Mouse (Mus musculus): ENCODE measurements around the gene Tpm4. TPM values are rescaled to one million over a fixed set of nuclear protein-coding genes. Genes with fewer than 3 reads are reported as not detected.

The Tpm4 gene
- polyA plus RNA-seq, 1 experiment from 2014 or later: 177 TPM

DNA sequence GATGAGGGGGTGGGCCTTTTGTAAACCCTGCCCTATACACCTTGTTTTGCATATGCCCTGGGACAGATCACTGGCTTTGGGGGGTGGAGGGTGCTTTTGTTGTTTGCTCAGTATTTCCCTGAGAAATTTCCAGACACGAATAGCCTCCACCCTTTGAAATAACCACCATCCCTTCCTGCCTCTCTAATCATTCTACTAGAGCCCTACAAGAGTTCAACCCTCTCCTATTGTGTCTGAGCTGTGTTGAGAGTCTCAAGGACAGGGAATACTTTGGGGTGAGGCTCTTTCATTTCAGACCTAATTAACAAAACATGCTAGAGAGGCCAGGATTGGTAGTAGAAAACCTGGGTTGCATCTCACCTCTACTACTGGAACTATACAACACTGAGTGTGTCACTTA is 14.3 kb downstream of the Tpm4 start:
- DNase-seq (ENCODE audit: low spot score): no peak
- Histone ChIP-seq H3K4me2 (replicated peaks) (no peak overlapping the region), H3K9me3 (ENCODE audit: control insufficient read depth, low read length) (no peaks in the 10 kb centered on the region), H3K27me3 (ENCODE audit: control insufficient read depth, insufficient read depth, low read length) (no peaks in the 10 kb centered on the region), H3K36me3 (replicated peaks; ENCODE audit: control insufficient read depth, insufficient read depth) (peaks cover 90% of the 10 kb centered on the region), H3K27ac (no peak overlapping the region), H3K4me3 (replicated peaks; ENCODE audit: low read length) (no peak overlapping the region), H3K4me1 (replicated peaks; ENCODE audit: control insufficient read depth, insufficient read depth, low read length) (no peaks in the 10 kb centered on the region), H3K9ac (no peak overlapping the region)
- ATAC-seq (ENCODE audit: low FRiP score): no peak
- WGBS: 92% methylated on average over 1 of the region's 1 CpGs

DNA sequence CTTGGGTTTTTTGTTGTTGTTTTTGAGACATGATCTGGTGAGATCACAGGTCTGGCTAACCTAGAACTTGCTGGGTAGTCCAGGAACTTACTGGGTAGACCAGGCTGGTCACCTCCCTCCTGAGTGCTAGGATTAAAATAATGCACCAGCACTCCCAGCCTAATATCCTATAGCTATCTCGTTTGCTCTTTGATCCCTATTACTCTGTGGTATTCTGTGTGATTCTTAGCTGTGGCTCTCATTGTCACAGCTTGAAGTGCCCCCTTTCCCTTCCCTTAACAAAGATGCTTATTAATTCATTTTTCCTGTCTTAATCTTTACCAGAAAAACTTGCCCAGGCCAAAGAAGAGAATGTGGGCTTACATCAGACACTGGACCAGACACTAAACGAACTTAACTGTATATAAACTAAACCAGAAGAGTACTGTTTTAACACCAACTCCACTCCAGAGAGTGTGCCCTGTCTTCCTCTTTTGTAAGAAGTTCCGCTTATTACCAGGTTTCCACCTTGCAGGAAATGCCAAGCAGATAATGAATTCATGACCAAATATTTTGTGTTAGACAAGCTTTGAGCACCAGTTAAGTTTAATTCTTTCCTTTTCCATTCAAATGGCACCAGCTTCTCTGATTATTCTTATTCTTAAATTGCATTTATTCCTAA is 16.8 kb downstream of the Tpm4 start:
- ATAC-seq (ENCODE audit: low FRiP score) (no peak), DNase-seq (ENCODE audit: low spot score) (no peak)
- H3K27me3 ChIP-seq (ENCODE audit: control insufficient read depth, insufficient read depth, low read length): no peaks in the 10 kb centered on the region
- no peaks in the 10 kb centered on the region for H3K9me3 ChIP-seq (ENCODE audit: control insufficient read depth, low read length)
- no peak overlapping the region for H3K9ac ChIP-seq
- peaks cover 67% of the 10 kb centered on the region for H3K36me3 ChIP-seq (replicated peaks; ENCODE audit: control insufficient read depth, insufficient read depth)
- H3K4me2 ChIP-seq (replicated peaks): no peak overlapping the region
- no peak overlapping the region for H3K4me3 ChIP-seq (replicated peaks; ENCODE audit: low read length)
- H3K27ac ChIP-seq: no peak overlapping the region
- no peaks in the 10 kb centered on the region for H3K4me1 ChIP-seq (replicated peaks; ENCODE audit: control insufficient read depth, insufficient read depth, low read length)
- 86% methylated on average over 3 of the region's 3 CpGs for WGBS

DNA sequence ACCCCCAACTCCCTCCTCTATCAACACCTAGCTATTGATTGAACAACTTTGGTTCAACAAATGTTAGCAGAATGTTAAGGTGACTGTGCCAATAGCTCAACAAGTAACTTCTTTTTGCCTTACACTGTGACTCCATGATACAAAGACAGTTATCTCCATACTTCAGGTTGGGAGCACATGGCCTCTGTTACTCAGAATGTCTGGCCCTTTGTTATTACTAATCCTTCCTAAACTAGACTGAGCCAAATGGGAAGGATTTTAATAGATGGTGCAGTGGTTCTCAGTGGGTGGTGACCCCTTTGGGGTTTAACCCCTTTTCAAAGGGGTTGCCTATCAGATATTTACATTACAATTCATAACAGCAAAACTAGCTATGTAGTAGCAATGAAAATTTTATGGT is 18.6 kb downstream of the Tpm4 start:
- Histone ChIP-seq H3K27me3 (ENCODE audit: control insufficient read depth, insufficient read depth, low read length) (no peaks in the 10 kb centered on the region), H3K9ac (no peak overlapping the region), H3K4me1 (replicated peaks; ENCODE audit: control insufficient read depth, insufficient read depth, low read length) (no peaks in the 10 kb centered on the region), H3K27ac (no peak overlapping the region), H3K4me3 (replicated peaks; ENCODE audit: low read length) (no peak overlapping the region), H3K36me3 (replicated peaks; ENCODE audit: control insufficient read depth, insufficient read depth) (peaks cover 49% of the 10 kb centered on the region), H3K4me2 (replicated peaks) (no peak overlapping the region), H3K9me3 (ENCODE audit: control insufficient read depth, low read length) (no peaks in the 10 kb centered on the region)
- DNase-seq (ENCODE audit: low spot score): no peak
- no peak for ATAC-seq (ENCODE audit: low FRiP score)

DNA sequence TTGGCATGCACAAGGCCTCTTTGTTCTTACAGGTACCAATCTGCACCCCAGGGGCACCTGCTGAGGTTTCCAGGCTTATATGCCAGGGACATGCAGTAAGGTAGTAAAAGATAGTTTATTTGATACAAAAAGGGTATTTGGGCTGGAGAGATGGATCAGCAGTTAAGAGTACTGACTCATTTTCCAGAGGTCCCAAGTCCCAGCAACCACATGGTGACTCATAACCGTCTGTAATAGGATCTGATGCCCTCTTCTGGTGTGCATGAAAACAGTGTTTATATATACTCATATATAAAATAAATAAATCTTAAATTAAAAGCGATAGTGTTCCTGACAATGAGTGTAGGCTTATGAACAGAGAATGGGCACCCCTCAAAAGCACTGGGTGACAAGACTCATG is 23.3 kb downstream of the Tpm4 start:
- WGBS: 87% methylated on average over 2 of the region's 2 CpGs
- no peak for ATAC-seq (ENCODE audit: low FRiP score)
- no peak overlapping the region for H3K27ac ChIP-seq

DNA sequence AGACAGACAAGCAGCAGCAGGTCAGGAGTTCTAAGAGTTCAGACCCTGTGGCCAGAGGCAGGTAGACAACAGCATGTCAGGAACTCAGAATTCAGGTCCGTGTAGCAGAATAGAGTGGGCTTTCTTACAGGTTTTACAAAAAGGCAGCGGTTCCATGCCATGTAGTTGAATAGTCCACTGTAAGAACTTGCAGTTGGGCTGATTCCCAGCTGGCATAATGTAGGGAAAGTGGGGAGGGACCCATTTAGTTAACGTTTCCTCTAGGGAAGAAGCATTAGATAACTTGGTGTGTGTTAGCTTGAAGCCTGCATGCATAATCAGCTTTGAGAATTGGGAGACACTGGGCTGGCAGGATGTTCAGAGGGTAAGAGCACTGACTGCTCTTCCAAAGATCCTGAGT is 24.0 kb downstream of the Tpm4 start:
- Histone ChIP-seq H3K4me1 (replicated peaks; ENCODE audit: control insufficient read depth, insufficient read depth, low read length) (peaks cover 22% of the 10 kb centered on the region), H3K36me3 (replicated peaks; ENCODE audit: control insufficient read depth, insufficient read depth) (no peaks in the 10 kb centered on the region), H3K9ac (no peak overlapping the region), H3K4me2 (replicated peaks) (no peak overlapping the region), H3K9me3 (ENCODE audit: control insufficient read depth, low read length) (no peaks in the 10 kb centered on the region), H3K27me3 (ENCODE audit: control insufficient read depth, insufficient read depth, low read length) (no peaks in the 10 kb centered on the region), H3K4me3 (replicated peaks; ENCODE audit: low read length) (no peak overlapping the region), H3K27ac (no peak overlapping the region)
- DNase-seq (ENCODE audit: low spot score) (no peak), ATAC-seq (ENCODE audit: low FRiP score) (no peak)
- WGBS: 87% methylated on average over 3 of the region's 3 CpGs

More for the DNA sequence above, 23.3 kb downstream of the Tpm4 start:
- no peaks in the 10 kb centered on the region for H3K27me3 ChIP-seq (ENCODE audit: control insufficient read depth, insufficient read depth, low read length)
- H3K9me3 ChIP-seq (ENCODE audit: control insufficient read depth, low read length): no peaks in the 10 kb centered on the region
- peaks cover 22% of the 10 kb centered on the region for H3K4me1 ChIP-seq (replicated peaks; ENCODE audit: control insufficient read depth, insufficient read depth, low read length)
- no peak overlapping the region for H3K4me2 ChIP-seq (replicated peaks)
- H3K36me3 ChIP-seq (replicated peaks; ENCODE audit: control insufficient read depth, insufficient read depth): 0 out of 2 replicates have a peak, but pooled peaks cover 5% of the 10 kb centered on the region
- no peak overlapping the region for H3K9ac ChIP-seq
- H3K4me3 ChIP-seq (replicated peaks; ENCODE audit: low read length): no peak overlapping the region
- no peak for DNase-seq (ENCODE audit: low spot score)

DNA sequence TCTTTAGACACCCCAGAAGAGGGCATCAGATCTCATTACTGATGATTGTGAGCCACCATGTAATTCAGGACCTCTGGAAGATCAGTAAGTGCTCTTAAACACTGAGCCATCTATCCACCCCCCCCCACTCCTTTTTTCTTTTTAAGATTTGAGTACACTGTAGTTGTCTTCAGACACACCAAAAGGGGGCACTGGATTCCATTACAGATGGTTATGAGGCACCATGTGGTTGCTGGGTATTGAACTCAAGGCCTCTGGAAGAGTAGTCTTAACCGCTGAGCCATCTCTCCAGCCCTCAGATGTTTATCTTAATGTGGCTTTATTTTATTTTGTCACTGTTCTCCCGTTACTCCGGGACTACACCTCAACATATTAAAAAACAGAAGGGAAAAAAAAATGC is 25.2 kb downstream of the Tpm4 start:
- 78% methylated on average over 3 of the region's 3 CpGs for WGBS
- Histone ChIP-seq H3K9me3 (ENCODE audit: control insufficient read depth, low read length) (no peaks in the 10 kb centered on the region), H3K4me1 (replicated peaks; ENCODE audit: control insufficient read depth, insufficient read depth, low read length) (peaks cover 22% of the 10 kb centered on the region), H3K36me3 (replicated peaks; ENCODE audit: control insufficient read depth, insufficient read depth) (no peaks in the 10 kb centered on the region; the same call in 1 of the 2 replicates), H3K27me3 (ENCODE audit: control insufficient read depth, insufficient read depth, low read length) (no peaks in the 10 kb centered on the region), H3K27ac (no peak overlapping the region; the same call in 1 of the 2 replicates), H3K4me3 (replicated peaks; ENCODE audit: low read length) (peak overlapping the region; percentile 42), H3K9ac (peak overlapping the region; percentile 61; the same call in 1 of the 2 replicates), H3K4me2 (replicated peaks) (peak overlapping the region; percentile 72)
- no peak for ATAC-seq (ENCODE audit: low FRiP score)
- no peak for DNase-seq (ENCODE audit: low spot score)

DNA sequence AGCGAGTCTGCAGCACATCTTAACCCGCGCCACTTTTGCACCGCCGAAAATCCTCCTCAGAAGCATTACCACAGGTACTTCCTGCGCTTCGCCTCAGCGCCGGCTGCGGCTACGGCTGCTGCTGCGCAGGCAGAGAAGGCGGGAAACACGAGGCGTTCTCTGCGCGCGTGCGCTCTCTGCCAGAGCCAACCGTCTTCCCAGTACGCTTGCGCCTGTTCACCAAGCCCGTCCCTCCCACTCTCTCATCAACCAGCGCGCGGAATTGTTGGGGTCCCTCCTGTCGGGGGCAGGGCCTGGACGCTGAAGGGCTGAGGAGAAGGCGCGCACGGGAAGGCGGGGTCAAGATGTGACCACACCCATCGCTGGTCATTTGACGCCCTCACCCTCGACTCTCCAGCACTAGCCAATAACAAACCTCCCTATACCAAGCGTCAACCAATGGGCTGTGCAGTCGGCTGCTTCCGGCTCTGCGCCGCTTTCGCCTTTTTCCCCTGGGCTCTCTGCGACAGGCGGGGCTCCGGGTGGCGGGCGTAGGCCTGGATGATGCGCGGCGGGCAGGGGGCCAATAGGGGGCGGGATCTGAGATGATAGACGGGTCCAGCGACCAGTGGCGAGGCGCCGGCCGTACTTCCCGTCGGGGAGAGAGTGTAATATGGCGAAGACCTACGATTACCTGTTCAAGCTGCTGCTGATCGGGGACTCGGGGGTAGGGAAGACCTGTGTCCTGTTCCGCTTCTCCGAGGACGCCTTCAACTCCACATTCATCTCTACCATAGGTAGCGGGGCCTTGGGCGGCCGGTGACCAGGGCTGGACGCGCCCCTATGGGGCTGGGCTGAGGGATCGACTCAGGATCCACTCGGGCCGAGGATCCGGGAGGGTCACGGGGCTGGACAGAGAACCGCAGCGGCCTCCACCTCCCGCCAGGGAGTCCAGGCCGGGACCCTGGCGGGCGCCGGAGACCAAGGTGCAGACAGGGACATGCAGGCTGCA is 26.2 kb downstream of the Tpm4 start, which contains the start of gene Rab8a:
TSS of gene Rab8a (plus strand) at position 494 of the 991 bp plus-strand sequence.
- no peaks in the 10 kb centered on the region for H3K27me3 ChIP-seq (ENCODE audit: control insufficient read depth, insufficient read depth, low read length)
- H3K4me1 ChIP-seq (replicated peaks; ENCODE audit: control insufficient read depth, insufficient read depth, low read length): peaks cover 22% of the 10 kb centered on the region
- DNase-seq (ENCODE audit: low spot score) (peak; percentile 98), ATAC-seq (ENCODE audit: low FRiP score) (peak; percentile 99)
- no peaks in the 10 kb centered on the region; the same call in 1 of the 2 replicates for H3K36me3 ChIP-seq (replicated peaks; ENCODE audit: control insufficient read depth, insufficient read depth)
- peak within 1 kb of the TSS; percentile 82 for H3K4me3 ChIP-seq (replicated peaks; ENCODE audit: low read length)
- H3K27ac ChIP-seq: peak within 1 kb of the TSS; percentile 82
- no peaks in the 10 kb centered on the region for H3K9me3 ChIP-seq (ENCODE audit: control insufficient read depth, low read length)
- under 1% methylated on average over 80 of the region's 82 CpGs for WGBS
- peak within 1 kb of the TSS; percentile 87 for H3K4me2 ChIP-seq (replicated peaks)
- H3K9ac ChIP-seq: peak within 1 kb of the TSS; percentile 92

DNA sequence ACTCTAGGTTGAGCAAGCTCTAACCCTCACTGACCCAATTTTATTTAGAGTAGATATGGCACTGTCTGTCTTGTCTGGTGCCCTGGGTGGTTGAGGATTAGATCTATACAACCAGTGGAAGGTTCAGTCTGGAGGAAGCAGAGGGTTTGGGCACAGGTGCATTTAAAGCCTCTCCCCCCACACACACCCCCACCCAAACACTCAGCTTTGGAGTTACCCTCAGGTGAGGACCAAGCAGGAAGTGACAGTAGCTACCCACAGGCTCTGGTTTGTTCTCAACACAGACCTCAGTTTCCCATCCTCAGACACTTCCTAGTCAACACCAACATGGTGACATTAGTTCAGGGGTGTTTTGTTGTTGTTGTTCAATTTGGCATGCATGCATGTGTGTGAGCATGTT is 28.0 kb downstream of the Tpm4 start:
- Histone ChIP-seq H3K4me3 (replicated peaks; ENCODE audit: low read length) (no peak overlapping the region), H3K9me3 (ENCODE audit: control insufficient read depth, low read length) (no peaks in the 10 kb centered on the region), H3K9ac (no peak overlapping the region), H3K36me3 (replicated peaks; ENCODE audit: control insufficient read depth, insufficient read depth) (no peaks in the 10 kb centered on the region; the same call in 1 of the 2 replicates), H3K27me3 (ENCODE audit: control insufficient read depth, insufficient read depth, low read length) (no peaks in the 10 kb centered on the region), H3K27ac (no peak overlapping the region), H3K4me1 (replicated peaks; ENCODE audit: control insufficient read depth, insufficient read depth, low read length) (peaks cover 22% of the 10 kb centered on the region), H3K4me2 (replicated peaks) (no peak overlapping the region)
- DNase-seq (ENCODE audit: low spot score) (no peak), ATAC-seq (ENCODE audit: low FRiP score) (no peak)

DNA sequence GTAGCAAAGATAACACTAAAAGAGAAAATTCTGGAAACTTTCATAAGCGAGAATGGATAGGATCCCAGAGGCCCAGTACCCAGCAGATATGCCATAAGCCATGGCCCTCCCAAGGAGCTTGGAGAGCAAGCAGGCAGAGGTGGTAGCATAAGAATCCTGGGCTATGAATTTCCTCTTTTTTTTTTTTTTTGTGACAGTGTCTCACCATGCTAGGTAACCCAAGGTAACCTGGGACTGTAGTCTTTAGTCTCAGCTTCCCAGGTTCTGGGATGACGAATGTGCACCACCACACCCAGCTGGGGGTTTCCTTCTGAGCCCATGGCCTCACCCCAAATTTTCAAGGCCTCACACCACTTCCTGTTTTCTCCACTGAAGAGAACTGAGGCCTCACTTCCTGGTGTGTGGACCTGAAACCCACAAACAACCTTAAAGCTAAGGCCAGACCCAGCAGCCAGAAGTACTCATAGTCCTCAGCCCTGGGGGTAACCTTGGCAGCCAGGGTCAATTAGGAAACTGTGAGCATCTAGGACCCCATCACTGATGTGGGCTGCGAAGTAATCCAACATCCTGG is 34.4 kb downstream of the Tpm4 start:
- H3K4me1 ChIP-seq (replicated peaks; ENCODE audit: control insufficient read depth, insufficient read depth, low read length): no peaks in the 10 kb centered on the region
- no peak overlapping the region for H3K4me3 ChIP-seq (replicated peaks; ENCODE audit: low read length)
- H3K9ac ChIP-seq: no peak overlapping the region
- ATAC-seq (ENCODE audit: low FRiP score) (no peak), DNase-seq (ENCODE audit: low spot score) (no peak)
- H3K9me3 ChIP-seq (ENCODE audit: control insufficient read depth, low read length): no peaks in the 10 kb centered on the region
- 92% methylated on average over 3 of the region's 3 CpGs for WGBS
- no peaks in the 10 kb centered on the region for H3K27me3 ChIP-seq (ENCODE audit: control insufficient read depth, insufficient read depth, low read length)
- H3K4me2 ChIP-seq (replicated peaks): no peak overlapping the region
- peaks cover 61% of the 10 kb centered on the region for H3K36me3 ChIP-seq (replicated peaks; ENCODE audit: control insufficient read depth, insufficient read depth)
- no peak overlapping the region for H3K27ac ChIP-seq

Data from hindbrain, embryonic 14.5 days (tissue).